Mouse (Mus musculus): ENCODE measurements around the gene Gabrq. TPM values are rescaled to one million over a fixed set of nuclear protein-coding genes. Genes with fewer than 3 reads are reported as not detected.
A peak's percentile ranks its signal among the peaks of the same experiment; 100 is the strongest.

The Gabrq gene
- 0.33 and 0.66 TPM in 2 replicates for polyA plus RNA-seq (2015; fragmentation: Nextera tagmentation; extraction: Ambion mirVana)

DNA sequence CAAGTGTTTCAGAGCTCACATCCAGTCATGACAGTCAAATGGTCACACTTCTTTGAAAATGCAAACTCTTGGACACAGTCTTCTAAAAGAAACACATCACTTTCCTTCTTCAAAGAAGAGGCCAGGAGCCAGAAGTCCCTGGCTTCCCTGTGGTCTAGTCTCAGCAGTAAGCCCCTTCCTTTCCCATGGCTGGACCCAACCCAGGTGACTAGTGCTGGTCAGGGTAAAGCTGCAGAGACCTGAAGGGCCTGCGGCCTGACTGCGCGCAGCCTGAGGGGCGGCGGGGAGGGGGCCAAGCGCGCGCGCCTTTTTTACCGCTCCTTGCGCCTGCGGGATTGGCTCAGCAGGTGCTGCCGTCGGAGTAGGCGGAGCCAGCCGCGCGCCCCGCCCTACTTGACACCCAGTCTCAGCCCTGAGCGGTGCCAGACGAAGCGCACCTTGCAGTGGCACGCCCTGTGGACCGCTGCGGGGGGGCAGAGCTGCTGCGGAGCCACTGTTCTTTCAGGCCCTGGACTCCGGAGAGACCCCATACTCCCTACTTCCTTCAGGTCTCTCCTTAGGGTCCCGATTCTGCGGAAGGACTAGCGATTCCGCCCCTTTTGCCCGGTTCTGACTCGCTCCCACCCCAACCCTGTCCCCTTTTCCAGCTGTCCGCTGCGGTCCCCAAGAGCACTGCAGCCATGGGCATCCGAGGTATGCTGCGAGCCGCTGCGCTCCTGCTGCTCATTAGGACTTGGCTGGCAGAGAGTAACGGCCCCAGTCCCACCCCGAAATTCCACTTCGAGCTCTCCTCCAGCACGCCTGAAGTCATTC, at the start of gene Gabrq:
Gene Gabrq, plus strand, starts transcription at position 403 of the 813 bp plus-strand sequence.
- H3K9me3 ChIP-seq = no peaks in the 10 kb centered on the region
- H3K27me3 ChIP-seq = peaks cover 26% of the 10 kb centered on the region
- peak within 1 kb of the TSS; percentile 59 for H3K4me2 ChIP-seq
- H3K9ac ChIP-seq = no peak within 1 kb of the TSS
- H3K27ac ChIP-seq = no peak within 1 kb of the TSS
- ATAC-seq (ENCODE audit: borderline replicate concordance, extremely low read depth, low FRiP score, low TSS enrichment) = peak; percentile 81
- WGBS = 16% methylated on average over 43 of the region's 43 CpGs
- H3K4me3 ChIP-seq = peak within 1 kb of the TSS; percentile 21
- H3K36me3 ChIP-seq = no peaks in the 10 kb centered on the region
- H3K4me1 ChIP-seq = no peaks in the 10 kb centered on the region

DNA sequence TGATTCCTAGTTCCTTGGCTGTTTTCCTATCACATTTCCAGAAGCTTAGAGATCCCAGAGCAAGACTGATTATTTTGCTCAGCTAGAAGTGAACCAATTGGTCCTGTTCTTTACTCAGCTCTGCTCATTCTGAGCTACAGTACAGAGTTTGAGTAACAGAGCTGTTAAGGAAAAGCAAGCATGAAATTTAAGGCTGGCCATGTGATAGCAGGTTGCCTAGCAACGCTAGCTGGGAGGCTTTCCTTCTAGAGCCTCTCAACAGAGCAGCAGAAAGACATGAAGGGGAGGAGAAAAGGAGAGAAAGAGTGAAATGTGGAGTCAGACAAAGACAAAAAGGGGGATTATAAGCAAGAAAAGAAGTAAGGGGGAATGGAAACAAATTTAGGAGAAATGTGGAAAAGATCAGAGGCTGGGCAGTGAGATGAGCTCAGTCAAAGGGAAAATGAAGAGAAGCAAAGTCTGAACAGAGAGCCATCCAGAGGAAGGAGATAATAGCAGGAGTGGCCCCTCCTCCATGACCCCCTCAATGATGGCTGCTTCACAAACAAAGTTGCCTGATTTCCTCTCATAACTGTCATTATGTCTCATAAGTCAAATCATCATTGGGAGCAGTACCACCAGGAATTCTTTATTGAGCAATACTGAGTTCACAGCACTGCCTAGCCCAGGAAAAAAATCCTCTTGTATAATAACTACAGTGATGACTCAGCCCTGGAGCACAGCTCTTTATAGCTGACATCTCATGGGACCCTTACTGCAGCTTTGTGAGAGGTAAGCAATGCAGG, 36.0 kb upstream of the Gabrq start:
- Histone ChIP-seq H3K27ac (no peak overlapping the region), H3K27me3 (no peaks in the 10 kb centered on the region; the same call in 1 of the 2 replicates), H3K36me3 (no peaks in the 10 kb centered on the region), H3K9ac (no peak overlapping the region), H3K9me3 (no peaks in the 10 kb centered on the region), H3K4me2 (no peak overlapping the region), H3K4me3 (no peak overlapping the region), H3K4me1 (no peaks in the 10 kb centered on the region)
- ATAC-seq (ENCODE audit: borderline replicate concordance, extremely low read depth, low FRiP score, low TSS enrichment) = no peak
- WGBS = 15% methylated on average over 1 of the region's 1 CpGs

DNA sequence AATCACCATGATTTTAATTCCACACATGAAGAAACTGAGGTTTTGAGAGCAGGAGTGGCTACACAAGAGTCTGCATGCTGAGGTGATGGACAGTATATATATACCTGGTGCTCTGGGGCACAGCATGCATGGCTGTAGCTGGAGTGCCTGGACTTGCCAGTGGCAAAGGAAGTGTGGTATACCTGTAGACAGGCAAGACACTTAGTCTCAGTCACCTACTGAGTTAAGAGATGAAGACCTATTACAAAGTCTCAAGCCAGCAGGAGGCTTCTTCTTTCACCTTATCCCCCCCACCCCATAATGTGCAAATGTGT, 35.5 kb upstream of the Gabrq start:
- no peak overlapping the region for H3K27ac ChIP-seq
- H3K27me3 ChIP-seq = no peaks in the 10 kb centered on the region; the same call in 1 of the 2 replicates
- ATAC-seq (ENCODE audit: borderline replicate concordance, extremely low read depth, low FRiP score, low TSS enrichment) = no peak
- no peaks in the 10 kb centered on the region for H3K36me3 ChIP-seq
- H3K4me2 ChIP-seq = no peak overlapping the region
- no peak overlapping the region for H3K4me3 ChIP-seq
- H3K4me1 ChIP-seq = no peaks in the 10 kb centered on the region
- no peaks in the 10 kb centered on the region for H3K9me3 ChIP-seq
- no peak overlapping the region for H3K9ac ChIP-seq

GRCm38 (mm10) chrX:72819594-72819993, 5.4 kb upstream of the Gabrq start:
- no peak for ATAC-seq (ENCODE audit: borderline replicate concordance, extremely low read depth, low FRiP score, low TSS enrichment)
- H3K4me1 ChIP-seq = no peaks in the 10 kb centered on the region
- no peaks in the 10 kb centered on the region for H3K36me3 ChIP-seq
- WGBS = 6% methylated on average over 5 of the region's 5 CpGs
- no peak overlapping the region for H3K4me3 ChIP-seq
- no peak overlapping the region for H3K4me2 ChIP-seq
- H3K9ac ChIP-seq = no peak overlapping the region
- no peaks in the 10 kb centered on the region for H3K9me3 ChIP-seq
- no peak overlapping the region for H3K27ac ChIP-seq
- peaks cover 6% of the 10 kb centered on the region for H3K27me3 ChIP-seq

GRCm38 (mm10) chrX:72823310-72823709, 1.7 kb upstream of the Gabrq start:
- Histone ChIP-seq H3K4me2 (no peak overlapping the region), H3K9ac (no peak overlapping the region), H3K4me3 (no peak overlapping the region), H3K4me1 (no peaks in the 10 kb centered on the region), H3K27me3 (peaks cover 26% of the 10 kb centered on the region), H3K27ac (no peak overlapping the region), H3K36me3 (no peaks in the 10 kb centered on the region), H3K9me3 (no peaks in the 10 kb centered on the region)
- ATAC-seq (ENCODE audit: borderline replicate concordance, extremely low read depth, low FRiP score, low TSS enrichment) = no peak
- WGBS = 75% methylated on average over 2 of the region's 2 CpGs

DNA sequence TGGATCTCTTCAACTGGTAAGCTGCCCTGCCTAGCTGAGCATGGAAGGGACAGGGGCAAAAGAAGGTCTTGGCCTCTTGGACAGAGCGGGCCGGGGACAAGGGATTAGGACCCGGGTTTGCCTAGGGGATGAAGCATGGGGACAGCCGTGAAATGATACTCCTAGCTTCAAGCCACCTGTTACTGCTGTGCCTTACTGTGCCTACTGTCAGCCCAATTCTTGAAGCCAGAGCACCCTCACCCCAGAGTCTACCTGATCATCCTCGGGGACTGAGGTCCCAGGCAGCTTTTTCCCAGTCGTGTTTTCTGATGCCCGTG, 569 bp downstream of the Gabrq start:
- 46% methylated on average over 7 of the region's 7 CpGs for WGBS
- H3K9ac ChIP-seq = no peak overlapping the region
- no peaks in the 10 kb centered on the region for H3K9me3 ChIP-seq
- no peaks in the 10 kb centered on the region for H3K4me1 ChIP-seq
- H3K27me3 ChIP-seq = peaks cover 26% of the 10 kb centered on the region
- ATAC-seq (ENCODE audit: borderline replicate concordance, extremely low read depth, low FRiP score, low TSS enrichment) = no peak
- H3K4me3 ChIP-seq = 0 out of 2 replicates have a peak overlapping the region, but pooled peaks have one; percentile 21
- H3K36me3 ChIP-seq = no peaks in the 10 kb centered on the region
- peak overlapping the region; percentile 59 for H3K4me2 ChIP-seq
- H3K27ac ChIP-seq = no peak overlapping the region

Other genes starting within 250 kb of the Gabrq start
- gene Gabra3, start 168.3 kb upstream of the Gabrq start, polyA plus RNA-seq (2015; fragmentation: Nextera tagmentation; extraction: Ambion mirVana) = 0.87 and 0.91 TPM in 2 replicates
- gene Cetn2, start 93.2 kb downstream of the Gabrq start, polyA plus RNA-seq (2015; fragmentation: Nextera tagmentation; extraction: Ambion mirVana) = 85.8 and 87.0 TPM in 2 replicates
- 19.9 and 21.0 TPM in 2 replicates for gene Nsdhl, start 93.4 kb downstream of the Gabrq start, polyA plus RNA-seq (2015; fragmentation: Nextera tagmentation; extraction: Ambion mirVana)
- 7.1 TPM in 2 replicates for gene Zfp185, start 162.2 kb downstream of the Gabrq start, polyA plus RNA-seq (2015; fragmentation: Nextera tagmentation; extraction: Ambion mirVana)
- gene Pnma5, start 211.9 kb downstream of the Gabrq start, polyA plus RNA-seq (2015; fragmentation: Nextera tagmentation; extraction: Ambion mirVana) = 0.08 TPM in 1 of 2 replicates, not detected in the other
- 0.17 and 0.18 TPM in 2 replicates for gene Pnma3, start 239.6 kb downstream of the Gabrq start, polyA plus RNA-seq (2015; fragmentation: Nextera tagmentation; extraction: Ambion mirVana)